Mouse (Mus musculus): Measurements from ENCODE around the gene Kbtbd12.
A peak's percentile ranks its signal among the peaks of the same experiment; 100 is the strongest.

Gene Kbtbd12

GRCm38 (mm10) chr6:88548405-88549049 is 89.2 kb downstream of the Kbtbd12 start:
- no peak for DNase-seq

GRCm38 (mm10) chr6:88545397-88545790 is 92.4 kb downstream of the Kbtbd12 start:
- DNase-seq: no peak

GRCm38 (mm10) chr6:88544644-88545396 is 92.9 kb downstream of the Kbtbd12 start:
- no peak for DNase-seq

- DNase-seq: no peak
Measured at GRCm38 (mm10) chr6:88544241-88544640, 93.5 kb downstream of the Kbtbd12 start.

GRCm38 (mm10) chr6:88540093-88540755 is 97.5 kb downstream of the Kbtbd12 start:
- DNase-seq: no peak

- no peak for DNase-seq
Measured at GRCm38 (mm10) chr6:88530306-88530705, 107.4 kb downstream of the Kbtbd12 start.

- DNase-seq: no peak
Measured at GRCm38 (mm10) chr6:88524056-88524455, 113.7 kb downstream of the Kbtbd12 start.

- no peak for DNase-seq
Measured at GRCm38 (mm10) chr6:88523451-88523850, 114.3 kb downstream of the Kbtbd12 start.

GRCm38 (mm10) chr6:88523043-88523442 is 114.7 kb downstream of the Kbtbd12 start:
- DNase-seq: no peak

GRCm38 (mm10) chr6:88522606-88523005 is 115.1 kb downstream of the Kbtbd12 start:
- DNase-seq: no peak

- DNase-seq: no peak
Measured at GRCm38 (mm10) chr6:88521821-88522220, 115.9 kb downstream of the Kbtbd12 start.

- DNase-seq: peak; percentile 97
Measured at GRCm38 (mm10) chr6:88518404-88519263, 119.1 kb downstream of the Kbtbd12 start, which contains the start of gene Sec61a1. Sec61a1 (minus strand) TSS chr6:88518905.

- no peak for DNase-seq
Measured at GRCm38 (mm10) chr6:88517701-88518403, 119.9 kb downstream of the Kbtbd12 start.

- DNase-seq: no peak
Measured at GRCm38 (mm10) chr6:88516667-88517066, 121.1 kb downstream of the Kbtbd12 start.

GRCm38 (mm10) chr6:88515971-88516370 is 121.8 kb downstream of the Kbtbd12 start:
- no peak for DNase-seq

GRCm38 (mm10) chr6:88514546-88514945 is 123.2 kb downstream of the Kbtbd12 start:
- no peak for DNase-seq

- no peak for DNase-seq
Measured at GRCm38 (mm10) chr6:88513984-88514383, 123.8 kb downstream of the Kbtbd12 start.

- DNase-seq: no peak
Measured at GRCm38 (mm10) chr6:88503044-88503443, 134.7 kb downstream of the Kbtbd12 start.

GRCm38 (mm10) chr6:88502030-88502970 is 135.4 kb downstream of the Kbtbd12 start:
- no peak for DNase-seq

GRCm38 (mm10) chr6:88500405-88500767 is 137.4 kb downstream of the Kbtbd12 start:
- DNase-seq: no peak

All from kidney, postnatal 36 days (tissue).